Mouse (Mus musculus) adrenal gland, adult 8-10 months (tissue): ENCODE measurements around the gene Ugt2a2. TPM values are rescaled to one million over a fixed set of nuclear protein-coding genes. Genes with fewer than 3 reads are reported as not detected.
"Not testable (repeated sequence)": the region's sequence is repeated elsewhere in the genome, so short reads cannot be mapped to it uniquely, and the experiment has no call there.

ENCODE experiments used
- DNase-seq: peaks from one replicate; pipeline ENCODE4 v3.0.0; 2022
- total RNA-seq, 4 experiments: library from RNA; stranded (reverse); gene quantifications; 2 replicates each; pipeline ENCODE4 v1.2.4; 2022

Gene Ugt2a2
- under 1 TPM in 1 of 4 experiments, not detected in 3; 0.52 TPM for total RNA-seq

- DNase-seq = no peak
Measured at GRCm38 (mm10) chr5:87482160-87482559, at the start of gene Ugt2a2. Ugt2a2 (minus strand) TSS chr5:87482260.

GRCm38 (mm10) chr5:87523561-87523960 is 41.5 kb upstream of the Ugt2a2 start:
- DNase-seq = not testable (repeated sequence)

GRCm38 (mm10) chr5:87505776-87506458 is 23.9 kb upstream of the Ugt2a2 start:
- DNase-seq = no peak

- no peak for DNase-seq
Measured at GRCm38 (mm10) chr5:87502687-87503086, 20.6 kb upstream of the Ugt2a2 start.

GRCm38 (mm10) chr5:87499341-87499740 is 17.3 kb upstream of the Ugt2a2 start:
- DNase-seq = no peak

- no peak for DNase-seq
Measured at GRCm38 (mm10) chr5:87498936-87499335, 16.9 kb upstream of the Ugt2a2 start.

- no peak for DNase-seq
Measured at GRCm38 (mm10) chr5:87490771-87491170, 8.7 kb upstream of the Ugt2a2 start, which contains the start of gene Ugt2a1. Ugt2a1 (minus strand) TSS chr5:87490871.

- DNase-seq = not testable (repeated sequence)
Measured at GRCm38 (mm10) chr5:87486706-87487105, 4.6 kb upstream of the Ugt2a2 start, which contains the start of gene Gm43638. Gm43638 (minus strand) TSS chr5:87486806.

GRCm38 (mm10) chr5:87458810-87459209 is 23.2 kb downstream of the Ugt2a2 start:
- DNase-seq = no peak

- no peak for DNase-seq
Measured at GRCm38 (mm10) chr5:87457701-87458100, 24.4 kb downstream of the Ugt2a2 start.

GRCm38 (mm10) chr5:87456216-87456850 is 25.7 kb downstream of the Ugt2a2 start:
- no peak for DNase-seq

GRCm38 (mm10) chr5:87455519-87455918 is 26.5 kb downstream of the Ugt2a2 start:
- no peak for DNase-seq

- not testable (repeated sequence) for DNase-seq
Measured at GRCm38 (mm10) chr5:87452514-87452913, 29.5 kb downstream of the Ugt2a2 start.

- DNase-seq = no peak
Measured at GRCm38 (mm10) chr5:87436264-87436663, 45.8 kb downstream of the Ugt2a2 start.

- DNase-seq = no peak
Measured at GRCm38 (mm10) chr5:87425676-87426075, 56.4 kb downstream of the Ugt2a2 start.

- not testable (repeated sequence) for DNase-seq
Measured at GRCm38 (mm10) chr5:87424041-87424440, 58.0 kb downstream of the Ugt2a2 start, which contains the start of gene Ugt2b38. Ugt2b38 (minus strand) TSS chr5:87424203.

Other genes starting within 250 kb of the Ugt2a2 start
- gene Ugt2b37, start 227.5 kb downstream of the Ugt2a2 start, total RNA-seq = not detected
- not detected for gene Ugt2a3, start 145.1 kb downstream of the Ugt2a2 start, total RNA-seq
- gene Ugt2b38, start 58.1 kb downstream of the Ugt2a2 start, total RNA-seq = under 1 TPM in 1 of 4 experiments, not detected in 3; 0.16 TPM
- gene Gm43638, start 4.5 kb upstream of the Ugt2a2 start, total RNA-seq = not detected
- gene Ugt2a1, start 8.6 kb upstream of the Ugt2a2 start, total RNA-seq = not detected
- not detected for gene Sult1b1, start 55.9 kb upstream of the Ugt2a2 start, total RNA-seq
- under 1 TPM in 1 of 4 experiments, not detected in 3; 0.11 TPM for gene Sult1d1, start 86.8 kb upstream of the Ugt2a2 start, total RNA-seq
- 1 to 10 TPM in 3 of 4 experiments, under 1 TPM in 1; 0.98 to 5.8 (median 1.9) TPM for gene Sult1e1, start 109.3 kb upstream of the Ugt2a2 start, total RNA-seq
- not detected for gene Csn1s1, start 183.9 kb upstream of the Ugt2a2 start, total RNA-seq
- gene Csn2, start 217.4 kb upstream of the Ugt2a2 start, total RNA-seq = not detected